Mouse (Mus musculus) gastrocnemius, adult 2 months (tissue): Measurements from ENCODE around the gene Nop10. TPM values are rescaled to one million over a fixed set of nuclear protein-coding genes. Genes with fewer than 3 reads are reported as not detected.
"Not testable (repeated sequence)": the region's sequence is repeated elsewhere in the genome, so short reads cannot be mapped to it uniquely, and the experiment has no call there.

Experiments
- DNase-seq: peaks from one replicate; pipeline ENCODE4 v3.0.0; 2022
- H3K27ac ChIP-seq: fragments of 200-600 bp; 2 replicates; pipeline ENCODE4 v1.8.1; 2022; ENCODE audit warnings: mild to moderate bottlenecking
- H3K4me3 ChIP-seq: fragments of 200-600 bp; 2 replicates; pipeline ENCODE4 v1.8.1; 2022; ENCODE audit warnings: mild to moderate bottlenecking, moderate library complexity
- CTCF ChIP-seq: fragments of 200-600 bp; IDR thresholded peaks from 2 replicates; pipeline ENCODE4 v1.8.1; 2022; ENCODE audit warnings: antibody characterized with exemption, mild to moderate bottlenecking, moderate library complexity
- intact Hi-C: fragments of 180-260 bp; cut with DNase I; formaldehyde crosslinking; loops from one replicate; pipeline ENCODE4 v1.15.1; 2025
- total RNA-seq, 2 experiments: library from RNA; stranded (reverse); gene quantifications; 2 replicates each; pipeline ENCODE4 v1.2.3; 2021

The Nop10 gene
- total RNA-seq, 2 experiments from 2014 or later: 51.6 to 64.3 TPM

DNA sequence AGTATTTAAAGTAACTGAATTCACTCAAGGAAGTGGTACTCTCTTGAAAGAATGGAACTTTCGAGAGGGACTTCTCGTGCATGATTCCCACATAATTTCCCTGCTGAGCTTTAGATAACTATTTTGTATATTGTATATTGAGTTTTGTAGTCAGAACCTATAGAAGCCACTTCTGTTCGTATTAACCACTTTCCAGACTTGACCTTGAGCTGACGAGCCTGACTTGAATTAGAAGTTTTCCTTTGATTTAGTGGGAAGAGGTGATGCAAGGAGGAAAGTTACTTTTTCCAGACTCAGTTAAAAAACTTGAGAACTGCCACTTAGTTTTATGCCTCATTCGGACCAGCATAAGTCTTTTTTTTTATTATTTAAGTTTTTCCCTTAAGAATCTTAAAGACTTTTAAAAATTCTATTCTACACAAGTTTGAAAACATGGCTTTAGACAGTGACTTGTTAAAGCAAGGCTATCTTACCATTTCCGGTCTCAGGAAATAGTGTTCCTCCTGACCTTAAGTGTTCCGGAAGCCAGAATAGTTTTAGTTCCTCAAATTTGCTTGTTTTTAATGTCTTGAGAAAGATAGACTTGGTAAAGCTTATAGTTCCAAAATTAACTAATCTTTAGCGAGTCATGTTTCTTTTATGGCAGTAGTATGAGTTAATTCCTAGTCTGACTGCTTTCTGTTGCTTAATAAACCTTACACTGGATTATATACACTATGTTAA lies 6.0 kb downstream of the Nop10 start:
- Histone ChIP-seq H3K4me3 (peak overlapping the region; percentile 93), H3K27ac (peak overlapping the region; percentile 99)
- intact Hi-C loops: loop anchor here (5.0 to 10.0 kb wide), 2 partner anchors 67 to 100 kb away; partner anchors contain the start of gene Emc4
- no peak for TF ChIP-seq CTCF
- no peak for DNase-seq

DNA sequence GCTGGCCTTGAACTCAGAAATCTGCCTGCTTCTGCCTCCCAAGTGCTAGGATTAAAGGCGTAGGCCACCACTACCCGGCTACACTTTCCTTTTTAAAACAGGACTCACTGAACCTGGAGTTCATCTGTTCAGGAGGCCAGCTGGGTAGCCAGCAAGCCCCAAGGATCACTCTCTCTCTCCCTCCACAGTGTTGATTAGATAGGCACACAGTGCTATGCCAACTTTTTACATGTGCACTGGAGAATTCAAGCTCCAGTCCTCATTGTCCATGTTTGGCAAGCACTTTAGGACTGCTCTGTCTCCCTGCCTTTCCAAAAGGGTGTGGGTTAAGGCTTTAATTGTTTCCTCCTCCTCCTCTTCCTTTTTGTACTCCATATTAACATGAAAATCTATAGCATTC lies 8.3 kb downstream of the Nop10 start:
- no peak for TF ChIP-seq CTCF
- Histone ChIP-seq H3K4me3 (peak overlapping the region; percentile 93), H3K27ac (peak overlapping the region; percentile 13; the same call in 1 of the 2 replicates)
- intact Hi-C loops: no loop called here
- no peak for DNase-seq

DNA sequence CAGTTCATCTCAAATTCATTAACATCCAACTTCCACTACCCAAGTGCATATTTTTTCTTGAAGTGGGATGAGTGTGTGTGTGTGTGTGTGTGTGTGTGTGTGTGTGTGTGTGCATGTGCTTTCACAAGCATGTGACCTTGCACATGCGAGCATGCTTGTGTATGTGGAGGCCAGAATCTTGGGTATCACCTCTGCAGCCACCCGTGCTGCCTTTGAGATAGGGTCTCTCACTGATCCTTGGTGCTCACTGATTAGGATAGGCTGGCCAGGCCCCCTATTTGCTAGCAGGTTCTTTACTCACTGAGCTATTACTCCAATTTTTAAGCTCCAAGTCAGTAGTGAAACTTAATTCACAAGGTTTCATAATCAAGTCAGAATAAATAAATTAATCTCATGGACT lies 11.2 kb downstream of the Nop10 start:
- no peak for DNase-seq
- intact Hi-C loops: no loop called here
- TF ChIP-seq CTCF: no peak
- H3K4me3 ChIP-seq: no peak overlapping the region
- no peak overlapping the region for H3K27ac ChIP-seq

DNA sequence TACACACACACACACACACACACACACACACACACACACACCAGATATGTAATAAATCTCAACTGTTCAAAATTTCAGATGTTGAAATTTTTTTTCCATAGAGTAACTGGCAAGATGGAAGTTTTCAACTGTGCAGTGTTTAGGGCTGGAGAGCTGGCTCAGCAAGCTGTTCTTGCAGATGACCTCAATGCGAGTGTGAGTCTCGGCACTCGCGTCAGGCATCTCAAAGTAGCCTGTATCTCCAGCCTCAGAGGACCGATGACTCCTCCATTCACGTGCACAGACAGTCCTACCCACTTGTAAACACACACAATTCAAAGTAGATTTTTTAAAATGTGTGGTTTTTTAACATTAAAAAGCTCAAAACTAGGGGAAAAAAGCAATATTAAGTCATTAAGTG lies 11.7 kb downstream of the Nop10 start:
- no peak for DNase-seq
- TF ChIP-seq CTCF: no peak
- Histone ChIP-seq H3K4me3 (no peak overlapping the region), H3K27ac (no peak overlapping the region)
- intact Hi-C loops: no loop called here

DNA sequence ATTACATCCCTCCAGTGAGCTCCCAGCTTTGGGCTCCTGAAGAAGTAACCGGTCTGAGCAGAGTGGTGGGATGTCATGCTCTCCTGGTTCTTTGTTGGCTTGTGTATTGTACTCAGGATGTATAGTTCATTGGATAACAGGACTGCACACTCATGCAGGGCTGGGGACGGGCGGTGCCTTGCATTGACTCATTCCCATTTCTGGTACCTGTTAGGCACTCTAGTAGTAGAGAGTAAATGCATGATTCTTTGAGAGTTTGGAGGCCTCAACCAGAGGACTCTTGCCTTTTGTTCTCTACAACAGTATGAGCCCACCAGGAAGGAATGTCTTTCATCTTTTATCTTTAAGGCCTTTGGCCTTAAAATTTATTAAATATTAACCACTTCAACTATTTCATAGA lies 15.1 kb downstream of the Nop10 start:
- intact Hi-C loops: no loop called here
- no peak for TF ChIP-seq CTCF

DNA sequence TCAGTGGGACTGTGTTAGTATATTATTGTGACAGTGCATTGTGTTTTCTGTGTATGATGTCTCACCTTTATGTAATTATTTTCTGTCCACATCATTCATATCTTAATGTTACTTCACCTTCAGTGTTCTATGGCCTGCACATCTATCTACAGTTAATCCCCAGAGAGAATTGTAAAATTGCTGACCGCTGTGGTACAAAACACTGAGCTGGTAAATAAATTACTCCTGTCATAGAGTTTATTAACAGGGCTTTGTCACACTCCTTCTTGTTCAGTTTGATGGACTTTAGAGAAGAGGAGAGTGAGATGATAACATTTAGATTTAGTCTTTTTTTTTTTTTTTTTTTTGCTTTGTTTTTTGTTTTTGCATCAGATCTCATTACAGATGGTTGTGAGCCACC lies 21.1 kb downstream of the Nop10 start:
- no peak for TF ChIP-seq CTCF
- intact Hi-C loops: no loop called here

More for the DNA sequence above, 15.1 kb downstream of the Nop10 start:
- no peak for DNase-seq
- no peak overlapping the region for H3K4me3 ChIP-seq
- H3K27ac ChIP-seq: no peak overlapping the region

DNA sequence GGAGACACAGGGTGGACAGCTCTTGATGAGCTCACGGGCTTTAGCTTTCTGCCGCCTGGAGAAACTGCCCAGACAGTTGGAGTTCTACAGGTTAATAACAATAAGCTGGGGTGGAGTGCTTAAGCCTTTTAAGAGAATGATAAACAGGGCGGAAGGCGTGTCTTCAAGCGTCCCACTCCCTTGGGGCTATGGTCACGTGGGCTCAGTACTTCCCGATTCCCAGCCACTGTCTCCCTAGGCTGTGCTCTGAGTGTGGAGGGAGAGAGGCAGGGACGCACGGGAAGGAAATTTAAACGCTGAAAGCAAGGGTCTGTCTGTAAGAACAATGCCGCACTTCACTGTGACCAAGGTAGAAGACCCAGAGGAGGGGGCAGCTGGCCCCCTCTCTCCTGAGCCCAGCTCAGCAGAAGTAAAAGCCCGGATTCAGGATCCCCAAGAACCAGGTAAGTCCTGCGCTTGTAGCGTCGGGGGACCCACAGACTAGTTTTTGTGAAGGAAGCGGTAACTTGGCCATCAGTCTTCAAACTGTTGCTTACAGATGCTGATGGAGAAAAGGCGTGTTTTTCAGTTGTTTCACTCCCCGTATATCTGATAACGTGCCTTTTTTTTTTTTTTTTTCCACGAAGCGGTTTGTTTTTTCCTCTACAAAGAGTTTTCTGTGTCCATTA lies 22.8 kb downstream of the Nop10 start:
- Histone ChIP-seq H3K27ac (peak overlapping the region; percentile 77), H3K4me3 (peak overlapping the region; percentile 71)
- TF ChIP-seq CTCF: no peak
- intact Hi-C loops: no loop called here
- DNase-seq: peak; percentile 71

More for the DNA sequence above, 21.1 kb downstream of the Nop10 start:
- Histone ChIP-seq H3K27ac (no peak overlapping the region), H3K4me3 (no peak overlapping the region)
- DNase-seq: no peak

DNA sequence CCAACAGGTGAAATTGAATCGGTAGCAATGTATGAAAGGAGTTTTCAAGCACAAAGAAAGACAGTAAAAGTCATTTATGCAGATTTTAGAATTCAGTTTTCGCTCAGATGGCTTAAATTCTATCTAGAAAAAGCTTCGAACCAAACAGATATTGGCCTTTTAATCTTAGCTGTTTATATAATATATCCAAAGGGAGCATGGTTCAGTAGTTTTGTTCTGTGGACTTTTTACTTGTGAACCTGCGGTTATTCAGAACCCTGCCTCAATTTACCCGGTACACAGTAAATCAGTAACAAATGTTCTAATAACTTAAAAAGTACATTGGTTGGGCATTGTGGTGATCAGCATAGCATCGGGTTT lies 23.3 kb downstream of the Nop10 start:
- no peak for DNase-seq
- peak overlapping the region; percentile 71 for H3K4me3 ChIP-seq
- H3K27ac ChIP-seq: peak overlapping the region; percentile 77; the same call in 1 of the 2 replicates
- no peak for TF ChIP-seq CTCF
- intact Hi-C loops: no loop called here

DNA sequence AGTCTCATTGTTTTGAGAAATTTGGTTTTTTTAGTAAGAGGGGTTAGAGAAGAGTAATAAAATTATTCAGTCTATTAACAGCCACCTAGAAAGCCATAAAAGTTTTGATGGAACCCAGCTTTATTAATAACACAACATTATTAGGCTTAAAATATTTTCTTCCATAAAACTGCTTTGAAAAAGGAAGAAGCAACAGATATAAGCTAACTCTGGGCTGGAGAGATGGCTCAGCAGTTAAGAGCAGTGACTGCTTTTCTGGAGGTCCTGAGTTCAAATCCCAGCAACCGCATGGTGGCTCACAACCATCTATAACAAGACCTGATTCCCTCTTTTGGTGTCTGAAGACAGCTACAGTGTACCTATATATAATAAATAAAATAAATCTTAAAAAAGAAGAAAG lies 24.3 kb downstream of the Nop10 start:
- H3K4me3 ChIP-seq, intact Hi-C loops, DNase-seq, H3K27ac ChIP-seq: not testable (repeated sequence)

DNA sequence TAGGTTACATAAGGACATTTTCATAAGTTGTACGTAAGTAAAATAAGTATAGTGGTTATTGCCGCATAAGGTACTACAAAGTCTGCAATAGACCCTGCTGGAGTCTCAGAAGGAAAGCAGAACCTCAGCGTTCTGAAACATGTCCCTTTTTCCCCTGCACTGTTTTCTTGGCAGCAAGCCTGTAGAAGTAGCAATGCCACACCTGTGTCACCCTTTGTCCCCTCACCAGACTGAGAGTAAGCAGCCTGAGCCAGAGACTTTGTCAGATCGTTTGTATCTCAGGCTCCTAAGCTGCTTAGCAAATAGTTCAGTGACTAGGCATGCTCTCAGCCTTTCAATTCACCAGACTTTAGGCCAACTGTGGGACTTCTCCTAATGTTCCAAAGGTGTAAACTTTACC lies 25.3 kb downstream of the Nop10 start:
- intact Hi-C loops: no loop called here
- no peak for DNase-seq
- no peak overlapping the region for H3K4me3 ChIP-seq
- H3K27ac ChIP-seq: no peak overlapping the region
- TF ChIP-seq CTCF: no peak

DNA sequence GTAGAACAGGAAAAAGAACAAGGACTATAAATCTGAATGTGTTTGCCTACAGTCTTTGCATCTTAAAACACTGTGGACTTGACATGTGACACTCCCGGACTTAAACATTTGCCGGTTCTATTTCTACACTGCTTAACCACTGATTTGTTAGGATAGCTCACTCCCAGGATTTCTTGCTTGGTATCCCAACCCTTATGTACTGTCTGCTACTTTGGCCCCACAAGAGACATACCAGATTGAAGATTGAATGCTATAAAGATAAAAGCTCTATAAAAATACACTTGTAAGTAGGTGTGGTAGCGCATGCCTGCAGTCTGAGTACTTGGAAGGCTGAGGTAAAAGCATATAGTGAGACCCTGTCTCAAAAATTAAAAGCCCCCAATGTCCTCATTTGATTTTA lies 27.8 kb downstream of the Nop10 start:
- Histone ChIP-seq H3K4me3 (no peak overlapping the region), H3K27ac (no peak overlapping the region)
- intact Hi-C loops: no loop called here
- no peak for DNase-seq
- no peak for TF ChIP-seq CTCF

DNA sequence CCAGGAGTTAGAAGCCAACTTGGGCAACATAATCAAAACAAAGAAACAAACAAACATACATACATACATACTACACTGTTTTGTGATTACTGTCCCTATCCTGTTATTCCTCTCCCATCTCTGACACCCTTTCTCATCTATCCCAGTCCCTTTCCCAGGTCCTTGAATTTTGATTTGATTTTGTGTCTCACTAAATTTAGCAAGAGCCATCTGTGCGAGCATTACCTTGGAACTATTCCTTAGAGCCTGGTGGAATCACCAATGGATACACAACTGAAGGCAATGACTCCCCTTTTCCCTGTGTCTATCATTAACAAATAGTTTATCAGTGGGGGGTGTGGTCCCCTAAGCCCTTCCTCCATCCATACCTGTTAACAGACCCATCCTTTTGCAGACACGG lies 31.1 kb downstream of the Nop10 start:
- DNase-seq: no peak
- intact Hi-C loops: no loop called here
- Histone ChIP-seq H3K27ac (no peak overlapping the region), H3K4me3 (no peak overlapping the region)
- TF ChIP-seq CTCF: no peak

DNA sequence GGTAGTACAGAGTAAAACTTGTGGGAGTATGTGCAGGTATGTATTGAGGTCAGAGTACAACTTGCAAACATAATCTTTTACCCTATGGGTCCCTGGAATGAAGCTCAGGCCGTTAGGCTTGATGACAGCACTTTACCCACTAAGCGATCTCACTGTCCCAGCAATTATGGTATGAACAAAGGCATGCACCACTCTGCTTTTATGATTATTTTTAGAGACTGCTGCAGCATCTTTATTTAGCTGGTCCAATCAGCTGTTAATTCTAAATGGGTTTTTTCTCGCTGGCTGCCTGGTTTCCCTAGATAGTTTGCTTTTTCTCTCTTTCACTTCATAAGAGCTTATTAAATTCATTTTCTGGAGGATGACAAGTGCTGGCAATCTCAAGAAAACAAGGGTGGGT lies 34.5 kb downstream of the Nop10 start:
- H3K4me3 ChIP-seq: no peak overlapping the region
- TF ChIP-seq CTCF: no peak
- DNase-seq: no peak
- H3K27ac ChIP-seq: peak overlapping the region; percentile 20; the same call in 1 of the 2 replicates
- intact Hi-C loops: no loop called here

DNA sequence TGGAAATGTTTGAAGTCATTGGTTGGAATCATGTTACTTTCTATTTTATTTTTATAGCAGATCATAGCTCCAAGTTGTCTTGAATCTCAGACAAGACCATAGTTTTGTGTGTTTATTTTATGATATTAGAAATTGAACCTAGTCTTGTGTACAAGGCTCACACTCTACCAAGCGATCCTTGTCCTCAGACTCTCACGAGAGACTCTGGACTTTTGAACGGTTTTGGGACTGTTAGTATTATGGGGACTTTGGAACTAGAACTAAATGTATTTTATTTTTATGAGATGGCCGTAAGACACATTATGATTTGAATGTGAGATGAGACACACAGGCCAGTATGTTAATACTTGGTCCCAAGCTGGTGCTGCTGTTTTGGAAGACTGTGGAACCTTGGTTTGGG lies 36.5 kb downstream of the Nop10 start:
- intact Hi-C loops: no loop called here
- H3K4me3 ChIP-seq: no peak overlapping the region
- no peak overlapping the region for H3K27ac ChIP-seq
- TF ChIP-seq CTCF: no peak
- no peak for DNase-seq
